Mouse (Mus musculus) ZHBTc4 (cell line): ENCODE measurements around the gene Sec63.
A peak's percentile ranks its signal among the peaks of the same experiment; 100 is the strongest.

ENCODE experiments used
- DNase-seq: peaks from one replicate; pipeline ENCODE4 v3.0.0-alpha.2; 2011; ENCODE audit warnings: low read depth, low spot score

Gene Sec63

GRCm38 (mm10) chr10:42862806-42863205 lies 101.5 kb downstream of the Sec63 start:
- no peak for DNase-seq

GRCm38 (mm10) chr10:42863621-42864391 lies 102.5 kb downstream of the Sec63 start:
- DNase-seq = peak; percentile 45

GRCm38 (mm10) chr10:42864696-42865095 lies 103.4 kb downstream of the Sec63 start:
- no peak for DNase-seq

- DNase-seq = no peak
Measured at GRCm38 (mm10) chr10:42868416-42868815, 107.1 kb downstream of the Sec63 start.

- DNase-seq = no peak
Measured at GRCm38 (mm10) chr10:42869467-42869866, 108.2 kb downstream of the Sec63 start.

- no peak for DNase-seq
Measured at GRCm38 (mm10) chr10:42872269-42873010, 111.1 kb downstream of the Sec63 start.

- no peak for DNase-seq
Measured at GRCm38 (mm10) chr10:42873077-42873595, 111.8 kb downstream of the Sec63 start.

- no peak for DNase-seq
Measured at GRCm38 (mm10) chr10:42876172-42876571, 114.9 kb downstream of the Sec63 start.

GRCm38 (mm10) chr10:42879269-42879681 lies 118.0 kb downstream of the Sec63 start:
- DNase-seq = no peak

GRCm38 (mm10) chr10:42879682-42880081 lies 118.4 kb downstream of the Sec63 start:
- no peak for DNase-seq
